Mouse (Mus musculus): Measurements from ENCODE around the gene Casq2. TPM values are rescaled to one million over a fixed set of nuclear protein-coding genes. Genes with fewer than 3 reads are reported as not detected.

Gene Casq2
- polyA plus RNA-seq, 1 experiment = 1.2 TPM

- no peak overlapping the region for H3K27ac ChIP-seq (ENCODE audit: insufficient read depth, low read length)
Measured at GRCm38 (mm10) chr3:102060065-102060464, 26.1 kb upstream of the Casq2 start.

DNA sequence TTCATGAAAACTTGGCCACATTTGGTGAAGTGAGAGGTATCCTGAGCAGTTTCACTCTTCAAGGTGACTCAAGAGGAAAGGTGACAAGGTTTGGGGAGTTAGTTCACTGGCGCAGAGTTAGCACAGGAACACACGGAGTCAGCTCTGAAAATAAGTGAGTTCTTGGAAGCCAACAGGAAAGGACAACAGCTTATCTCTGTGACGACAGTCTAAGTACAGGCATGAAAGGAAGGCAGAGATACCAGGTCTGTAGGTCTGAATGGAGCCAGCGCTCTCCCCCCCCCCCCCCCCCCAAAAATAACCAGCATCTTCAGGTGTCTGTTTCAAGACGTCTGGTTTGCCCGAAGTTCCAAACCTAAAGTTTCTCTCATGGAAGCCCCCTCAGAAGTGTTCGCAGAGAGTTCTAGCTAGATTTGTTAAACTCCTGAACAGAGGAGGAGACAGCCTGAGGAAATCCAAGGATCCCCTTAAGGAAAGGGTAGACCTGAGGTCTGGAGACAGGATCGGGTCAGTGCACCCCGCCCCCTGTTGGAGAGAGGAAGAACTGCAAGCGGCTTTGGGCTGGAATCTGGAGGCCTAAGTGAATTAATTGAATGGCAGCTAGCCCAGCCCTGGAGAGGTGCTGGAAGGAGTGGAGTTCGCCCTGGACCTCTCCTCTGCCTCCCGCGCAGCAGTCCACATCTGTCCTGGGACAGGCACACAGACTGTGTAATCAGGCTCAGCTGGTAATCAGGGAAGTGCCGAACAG is 24.1 kb upstream of the Casq2 start:
- TF ChIP-seq POLR2A (IDR thresholded peaks at IDR 0.05; ENCODE audit: low read depth, low read length) = no peak
- TF ChIP-seq CTCF (IDR thresholded peaks at IDR 0.05; ENCODE audit: borderline replicate concordance, insufficient read depth, low read length) = no peak
- no peak overlapping the region for H3K4me3 ChIP-seq (ENCODE audit: insufficient read depth, low read length)
- H3K4me1 ChIP-seq (ENCODE audit: control insufficient read depth, insufficient read depth, low read length) = no peaks in the 10 kb centered on the region
- H3K27ac ChIP-seq (ENCODE audit: insufficient read depth, low read length) = no peak overlapping the region

More at GRCm38 (mm10) chr3:102060065-102060464, 26.1 kb upstream of the Casq2 start:
- Histone ChIP-seq H3K4me1 (ENCODE audit: control insufficient read depth, insufficient read depth, low read length) (no peaks in the 10 kb centered on the region), H3K4me3 (ENCODE audit: insufficient read depth, low read length) (no peak overlapping the region)
- TF ChIP-seq CTCF (IDR thresholded peaks at IDR 0.05; ENCODE audit: borderline replicate concordance, insufficient read depth, low read length) (no peak), POLR2A (IDR thresholded peaks at IDR 0.05; ENCODE audit: low read depth, low read length) (no peak)

DNA sequence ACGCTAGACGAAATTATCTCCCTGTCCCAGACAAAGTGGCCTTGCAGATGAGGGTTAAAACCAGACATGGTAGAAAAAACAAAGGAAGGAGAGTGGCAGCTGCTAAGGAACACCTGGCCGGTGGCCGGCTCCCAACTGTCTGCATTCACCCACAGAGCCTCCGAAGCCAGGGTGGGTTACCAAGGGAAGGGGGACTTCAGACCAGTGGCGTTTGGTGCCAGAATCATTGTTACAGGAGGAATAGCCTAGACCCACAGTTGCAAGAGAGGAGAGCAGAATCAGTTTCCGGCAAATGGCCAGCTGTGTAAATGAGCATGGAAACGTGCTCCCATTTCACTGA is 23.6 kb upstream of the Casq2 start:
- H3K4me1 ChIP-seq (ENCODE audit: control insufficient read depth, insufficient read depth, low read length) = no peaks in the 10 kb centered on the region
- TF ChIP-seq POLR2A (IDR thresholded peaks at IDR 0.05; ENCODE audit: low read depth, low read length) = no peak
- no peak for TF ChIP-seq CTCF (IDR thresholded peaks at IDR 0.05; ENCODE audit: borderline replicate concordance, insufficient read depth, low read length)
- H3K27ac ChIP-seq (ENCODE audit: insufficient read depth, low read length) = no peak overlapping the region
- H3K4me3 ChIP-seq (ENCODE audit: insufficient read depth, low read length) = no peak overlapping the region

GRCm38 (mm10) chr3:102063273-102064120 is 22.7 kb upstream of the Casq2 start:
- H3K4me1 ChIP-seq (ENCODE audit: control insufficient read depth, insufficient read depth, low read length) = no peaks in the 10 kb centered on the region
- H3K27ac ChIP-seq (ENCODE audit: insufficient read depth, low read length) = no peak overlapping the region
- H3K4me3 ChIP-seq (ENCODE audit: insufficient read depth, low read length) = no peak overlapping the region
- TF ChIP-seq POLR2A (IDR thresholded peaks at IDR 0.05; ENCODE audit: low read depth, low read length) = no peak
- no peak for TF ChIP-seq CTCF (IDR thresholded peaks at IDR 0.05; ENCODE audit: borderline replicate concordance, insufficient read depth, low read length)

GRCm38 (mm10) chr3:102064566-102064965 is 21.6 kb upstream of the Casq2 start:
- TF ChIP-seq CTCF (IDR thresholded peaks at IDR 0.05; ENCODE audit: borderline replicate concordance, insufficient read depth, low read length) (no peak), POLR2A (IDR thresholded peaks at IDR 0.05; ENCODE audit: low read depth, low read length) (no peak)
- Histone ChIP-seq H3K4me1 (ENCODE audit: control insufficient read depth, insufficient read depth, low read length) (no peaks in the 10 kb centered on the region), H3K4me3 (ENCODE audit: insufficient read depth, low read length) (no peak overlapping the region), H3K27ac (ENCODE audit: insufficient read depth, low read length) (no peak overlapping the region)

- no peak overlapping the region for H3K4me3 ChIP-seq (ENCODE audit: insufficient read depth, low read length)
- TF ChIP-seq POLR2A (IDR thresholded peaks at IDR 0.05; ENCODE audit: low read depth, low read length) (no peak), CTCF (IDR thresholded peaks at IDR 0.05; ENCODE audit: borderline replicate concordance, insufficient read depth, low read length) (no peak)
- no peaks in the 10 kb centered on the region for H3K4me1 ChIP-seq (ENCODE audit: control insufficient read depth, insufficient read depth, low read length)
- H3K27ac ChIP-seq (ENCODE audit: insufficient read depth, low read length) = no peak overlapping the region
Measured at GRCm38 (mm10) chr3:102067306-102067705, 18.9 kb upstream of the Casq2 start.

DNA sequence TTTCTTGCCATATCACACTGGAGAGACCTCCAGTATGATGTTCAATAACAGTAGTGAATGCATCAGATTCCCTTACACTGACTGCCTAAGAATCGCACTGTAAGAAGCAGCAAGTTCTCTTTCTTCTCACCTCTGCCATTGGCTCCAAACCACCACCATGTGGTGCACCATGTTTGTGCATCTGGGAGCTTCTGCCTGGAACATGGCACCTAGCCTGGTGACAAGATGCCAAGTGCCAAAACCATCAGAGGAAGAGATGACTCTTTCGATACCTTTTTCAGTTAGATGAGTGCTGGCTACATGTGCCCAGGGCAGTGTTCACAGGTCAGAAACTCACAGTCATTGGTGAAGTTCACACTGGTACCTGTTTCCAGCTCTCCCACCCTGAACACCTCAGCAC is 18.4 kb upstream of the Casq2 start:
- Histone ChIP-seq H3K4me3 (ENCODE audit: insufficient read depth, low read length) (no peak overlapping the region), H3K27ac (ENCODE audit: insufficient read depth, low read length) (no peak overlapping the region), H3K4me1 (ENCODE audit: control insufficient read depth, insufficient read depth, low read length) (no peaks in the 10 kb centered on the region)
- TF ChIP-seq CTCF (IDR thresholded peaks at IDR 0.05; ENCODE audit: borderline replicate concordance, insufficient read depth, low read length) (no peak), POLR2A (IDR thresholded peaks at IDR 0.05; ENCODE audit: low read depth, low read length) (no peak)

DNA sequence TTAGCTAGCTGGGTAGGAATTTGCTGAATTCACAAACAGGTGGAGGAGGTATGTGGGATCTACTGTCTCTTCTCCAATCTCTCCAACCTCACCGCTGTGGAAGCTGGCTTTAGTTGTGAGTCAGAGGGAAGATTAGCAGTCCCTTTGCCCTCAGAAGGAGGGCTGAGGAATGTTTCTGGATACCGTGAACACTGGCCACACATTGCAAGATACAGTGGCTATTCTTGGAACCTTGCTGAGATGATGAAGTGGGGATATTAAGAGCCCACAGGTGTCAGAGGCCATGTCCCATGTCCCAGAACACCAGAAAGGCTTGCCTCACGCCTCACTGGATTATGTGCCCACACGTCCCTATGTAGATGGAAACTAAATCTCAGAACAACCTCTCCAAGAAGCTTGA is 17.0 kb upstream of the Casq2 start:
- no peaks in the 10 kb centered on the region for H3K4me1 ChIP-seq (ENCODE audit: control insufficient read depth, insufficient read depth, low read length)
- no peak for TF ChIP-seq CTCF (IDR thresholded peaks at IDR 0.05; ENCODE audit: borderline replicate concordance, insufficient read depth, low read length)
- no peak for TF ChIP-seq POLR2A (IDR thresholded peaks at IDR 0.05; ENCODE audit: low read depth, low read length)
- H3K4me3 ChIP-seq (ENCODE audit: insufficient read depth, low read length) = no peak overlapping the region
- H3K27ac ChIP-seq (ENCODE audit: insufficient read depth, low read length) = no peak overlapping the region

- no peaks in the 10 kb centered on the region for H3K4me1 ChIP-seq (ENCODE audit: control insufficient read depth, insufficient read depth, low read length)
- TF ChIP-seq POLR2A (IDR thresholded peaks at IDR 0.05; ENCODE audit: low read depth, low read length) = no peak
- H3K27ac ChIP-seq (ENCODE audit: insufficient read depth, low read length) = no peak overlapping the region
- no peak overlapping the region for H3K4me3 ChIP-seq (ENCODE audit: insufficient read depth, low read length)
Measured at GRCm38 (mm10) chr3:102069686-102070085, 16.5 kb upstream of the Casq2 start.

DNA sequence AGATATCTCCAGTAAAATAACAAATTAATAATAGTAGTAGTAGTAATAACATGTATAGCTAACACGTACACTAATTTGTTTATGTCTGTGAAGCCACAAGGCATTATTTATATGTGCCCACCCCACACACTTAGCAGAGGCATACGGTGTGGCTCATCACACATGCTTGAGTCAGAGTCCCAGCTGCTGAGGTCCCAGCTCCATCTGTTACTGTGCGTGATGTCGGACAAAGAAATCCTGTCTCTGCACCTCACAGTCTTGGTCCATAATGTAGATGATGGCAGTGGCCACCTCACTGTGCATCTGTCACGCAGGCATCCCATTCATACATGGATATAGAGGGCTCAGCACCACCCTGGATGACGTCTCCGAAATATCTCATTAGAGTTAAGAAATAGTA is 15.9 kb upstream of the Casq2 start:
- H3K27ac ChIP-seq (ENCODE audit: insufficient read depth, low read length) = no peak overlapping the region
- no peak overlapping the region for H3K4me3 ChIP-seq (ENCODE audit: insufficient read depth, low read length)
- TF ChIP-seq CTCF (IDR thresholded peaks at IDR 0.05; ENCODE audit: borderline replicate concordance, insufficient read depth, low read length) (no peak), POLR2A (IDR thresholded peaks at IDR 0.05; ENCODE audit: low read depth, low read length) (no peak)
- no peaks in the 10 kb centered on the region for H3K4me1 ChIP-seq (ENCODE audit: control insufficient read depth, insufficient read depth, low read length)

All from embryonic fibroblast, embryonic 13.5 days (primary cell).